Mouse (Mus musculus) heart, embryonic 10.5 days (tissue): ENCODE data around the gene Ergic1. TPM values are rescaled to one million over a fixed set of nuclear protein-coding genes. Genes with fewer than 3 reads are reported as not detected.

Experiments used
- DNase-seq: peaks from one replicate; pipeline ENCODE4 v3.0.0-alpha.2; 2017; ENCODE audit warnings: low spot score
- H3K27ac ChIP-seq: fragments of 300-500 bp; sonication (generic); 2 replicates; pipeline ENCODE4 v1.5.1; 2016; ENCODE audit warnings: mild to moderate bottlenecking
- H3K27me3 ChIP-seq: fragments of 300-500 bp; sonication (generic); 2 replicates; pipeline ENCODE4 v1.6.1; 2016; ENCODE audit warnings: mild to moderate bottlenecking; ENCODE audit not compliant: poor library complexity, insufficient read depth, severe bottlenecking
- H3K36me3 ChIP-seq: fragments of 300-500 bp; sonication (generic); 2 replicates; pipeline ENCODE4 v1.6.1; 2016; ENCODE audit warnings: mild to moderate bottlenecking, moderate library complexity
- H3K4me1 ChIP-seq: fragments of 300-500 bp; sonication (generic); 2 replicates; pipeline ENCODE4 v1.6.1; 2016; ENCODE audit warnings: mild to moderate bottlenecking
- H3K4me3 ChIP-seq: fragments of 300-500 bp; sonication (generic); 2 replicates; pipeline ENCODE4 v1.5.1; 2016; ENCODE audit warnings: mild to moderate bottlenecking, moderate library complexity
- H3K9me3 ChIP-seq: fragments of 300-500 bp; sonication (generic); 2 replicates; pipeline ENCODE4 v1.6.1; 2016; ENCODE audit warnings: mild to moderate bottlenecking, moderate library complexity
- WGBS: fragments of 180-500 bp; shearing (Covaris S2); methylation state at CpG from one replicate; pipeline ENCODE4 v1.1.7; 2016; 5-methylcytosine and 5-hydroxymethylcytosine counted together
- polyA plus RNA-seq: library from polyadenylated mRNA; unstranded; fragments of >200 nt; fragmentation: Nextera tagmentation; extraction: Ambion mirVana; gene quantifications from 2 replicates; pipeline ENCODE4 v1.2.1, GENCODE M21; 2016

The Ergic1 gene
- polyA plus RNA-seq, 1 experiment from 2014 or later: 150 TPM

- peaks cover 44% of the 10 kb centered on the region for H3K4me1 ChIP-seq
- no peak overlapping the region; the same call in 1 of the 2 replicates for H3K27ac ChIP-seq
- WGBS: 83% methylated on average over 4 of the region's 4 CpGs
- no peak for DNase-seq
- no peak overlapping the region for H3K4me3 ChIP-seq
- no peaks in the 10 kb centered on the region for H3K27me3 ChIP-seq
- H3K36me3 ChIP-seq: peaks cover 82% of the 10 kb centered on the region
- H3K9me3 ChIP-seq: no peaks in the 10 kb centered on the region
These were observed 8.5 kb downstream of the Ergic1 start for GRCm38 (mm10) chr17:26569594-26570350.

GRCm38 (mm10) chr17:26570651-26571118 lies 9.4 kb downstream of the Ergic1 start:
- H3K4me1 ChIP-seq: peaks cover 49% of the 10 kb centered on the region
- H3K9me3 ChIP-seq: no peaks in the 10 kb centered on the region
- no peaks in the 10 kb centered on the region for H3K27me3 ChIP-seq
- DNase-seq: no peak
- H3K4me3 ChIP-seq: no peak overlapping the region
- WGBS: 66% methylated on average over 11 of the region's 11 CpGs
- peaks cover 81% of the 10 kb centered on the region for H3K36me3 ChIP-seq
- H3K27ac ChIP-seq: peak overlapping the region; percentile 24; the same call in 1 of the 2 replicates

GRCm38 (mm10) chr17:26571377-26571776 lies 10.1 kb downstream of the Ergic1 start:
- Histone ChIP-seq H3K36me3 (peaks cover 80% of the 10 kb centered on the region), H3K27me3 (no peaks in the 10 kb centered on the region), H3K4me3 (no peak overlapping the region), H3K27ac (peak overlapping the region; percentile 65; the same call in 1 of the 2 replicates), H3K9me3 (no peaks in the 10 kb centered on the region), H3K4me1 (peaks cover 56% of the 10 kb centered on the region)
- WGBS: 72% methylated on average over 3 of the region's 3 CpGs
- no peak for DNase-seq

GRCm38 (mm10) chr17:26572265-26572664 lies 11.0 kb downstream of the Ergic1 start:
- Histone ChIP-seq H3K36me3 (peaks cover 79% of the 10 kb centered on the region), H3K4me1 (peaks cover 58% of the 10 kb centered on the region), H3K4me3 (no peak overlapping the region), H3K27ac (no peak overlapping the region), H3K27me3 (no peaks in the 10 kb centered on the region), H3K9me3 (no peaks in the 10 kb centered on the region)
- WGBS: 93% methylated on average over 11 of the region's 11 CpGs
- DNase-seq: no peak

GRCm38 (mm10) chr17:26574118-26574517 lies 12.8 kb downstream of the Ergic1 start:
- Histone ChIP-seq H3K27ac (peak overlapping the region; percentile 57; the same call in 1 of the 2 replicates), H3K9me3 (no peaks in the 10 kb centered on the region), H3K36me3 (peaks cover 71% of the 10 kb centered on the region), H3K4me1 (peaks cover 73% of the 10 kb centered on the region), H3K4me3 (no peak overlapping the region), H3K27me3 (no peaks in the 10 kb centered on the region)
- WGBS: 79% methylated on average over 11 of the region's 11 CpGs
- DNase-seq: no peak

- WGBS: 84% methylated on average over 5 of the region's 5 CpGs
- peaks cover 65% of the 10 kb centered on the region for H3K36me3 ChIP-seq
- peaks cover 78% of the 10 kb centered on the region for H3K4me1 ChIP-seq
- DNase-seq: no peak
- H3K4me3 ChIP-seq: no peak overlapping the region
- H3K27me3 ChIP-seq: no peaks in the 10 kb centered on the region
- H3K27ac ChIP-seq: no peak overlapping the region
- no peaks in the 10 kb centered on the region for H3K9me3 ChIP-seq
These were observed 13.4 kb downstream of the Ergic1 start for GRCm38 (mm10) chr17:26574701-26575100.

- Histone ChIP-seq H3K36me3 (peaks cover 62% of the 10 kb centered on the region), H3K4me3 (no peak overlapping the region), H3K27ac (peak overlapping the region; percentile 68), H3K4me1 (peaks cover 78% of the 10 kb centered on the region), H3K9me3 (no peaks in the 10 kb centered on the region), H3K27me3 (no peaks in the 10 kb centered on the region)
- 67% methylated on average over 12 of the region's 12 CpGs for whole genome bisulfite sequencing
- DNase-seq: no peak
These were observed 14.7 kb downstream of the Ergic1 start for GRCm38 (mm10) chr17:26575786-26576690.

- DNase-seq: no peak
- Histone ChIP-seq H3K4me3 (no peak overlapping the region), H3K27me3 (no peaks in the 10 kb centered on the region), H3K4me1 (peaks cover 79% of the 10 kb centered on the region), H3K27ac (peak overlapping the region; percentile 68), H3K9me3 (no peaks in the 10 kb centered on the region), H3K36me3 (peaks cover 64% of the 10 kb centered on the region)
- 73% methylated on average over 7 of the region's 7 CpGs for WGBS
These were observed 15.5 kb downstream of the Ergic1 start for GRCm38 (mm10) chr17:26576833-26577232.

- WGBS: 61% methylated on average over 11 of the region's 11 CpGs
- Histone ChIP-seq H3K4me3 (no peak overlapping the region), H3K36me3 (peaks cover 62% of the 10 kb centered on the region), H3K4me1 (peaks cover 83% of the 10 kb centered on the region), H3K9me3 (no peaks in the 10 kb centered on the region), H3K27me3 (no peaks in the 10 kb centered on the region), H3K27ac (peak overlapping the region; percentile 68)
- no peak for DNase-seq
These were observed 16.0 kb downstream of the Ergic1 start for GRCm38 (mm10) chr17:26577309-26577708.

- Histone ChIP-seq H3K4me1 (peaks cover 91% of the 10 kb centered on the region), H3K36me3 (peaks cover 63% of the 10 kb centered on the region), H3K27ac (peak overlapping the region; percentile 44), H3K27me3 (no peaks in the 10 kb centered on the region), H3K9me3 (no peaks in the 10 kb centered on the region), H3K4me3 (no peak overlapping the region)
- no peak for DNase-seq
- 70% methylated on average over 7 of the region's 7 CpGs for WGBS
These were observed 16.9 kb downstream of the Ergic1 start for GRCm38 (mm10) chr17:26578162-26578561.

- H3K36me3 ChIP-seq: peaks cover 65% of the 10 kb centered on the region
- WGBS: 90% methylated on average over 11 of the region's 11 CpGs
These were observed 17.5 kb downstream of the Ergic1 start for GRCm38 (mm10) chr17:26578771-26579170.

GRCm38 (mm10) chr17:26579396-26579795 lies 18.1 kb downstream of the Ergic1 start:
- 59% methylated on average over 6 of the region's 6 CpGs for WGBS
- H3K4me3 ChIP-seq: no peak overlapping the region
- H3K4me1 ChIP-seq: peaks cover 94% of the 10 kb centered on the region
- peak overlapping the region; percentile 60 for H3K27ac ChIP-seq
- no peak for DNase-seq
- no peaks in the 10 kb centered on the region for H3K9me3 ChIP-seq
- peaks cover 63% of the 10 kb centered on the region for H3K36me3 ChIP-seq
- H3K27me3 ChIP-seq: no peaks in the 10 kb centered on the region

More at GRCm38 (mm10) chr17:26578771-26579170, 17.5 kb downstream of the Ergic1 start:
- H3K9me3 ChIP-seq: no peaks in the 10 kb centered on the region
- H3K4me3 ChIP-seq: no peak overlapping the region
- peak overlapping the region; percentile 44; the same call in 1 of the 2 replicates for H3K27ac ChIP-seq
- H3K27me3 ChIP-seq: no peaks in the 10 kb centered on the region
- no peak for DNase-seq
- peaks cover 94% of the 10 kb centered on the region for H3K4me1 ChIP-seq
